Mouse (Mus musculus): ENCODE measurements at regions not wholly inside any gene's neighbourhood (a gene's known extent, or its start where the extent isn't known, plus 50 kb on each side); places are given as distances from the start of the nearest gene placed in this dataset.

GRCm38 (mm10) chr14:14639102-14640015 lies 62.7 kb upstream of the Slc4a7 start:
- H3K27ac ChIP-seq (ENCODE audit: low read length) = no peak overlapping the region
- H3K4me3 ChIP-seq (ENCODE audit: low read depth, low read length) = no peak overlapping the region
- no peaks in the 10 kb centered on the region for H3K36me3 ChIP-seq (ENCODE audit: control insufficient read depth, insufficient read depth, low read length)
- WGBS = 84% methylated on average over 7 of the region's 7 CpGs
- H3K4me1 ChIP-seq (ENCODE audit: control insufficient read depth, insufficient read depth, low read length) = no peaks in the 10 kb centered on the region
- H3K27me3 ChIP-seq (ENCODE audit: control insufficient read depth, insufficient read depth, low read depth, low read length) = no peaks in the 10 kb centered on the region
- no peak for ATAC-seq
- no peak overlapping the region for H3K4me2 ChIP-seq (ENCODE audit: low read length)
- no peaks in the 10 kb centered on the region for H3K9me3 ChIP-seq (replicated peaks; ENCODE audit: control insufficient read depth, low read length, poor library complexity, severe bottlenecking)
- H3K9ac ChIP-seq (ENCODE audit: low read depth, low read length) = no peak overlapping the region

- Histone ChIP-seq H3K9ac (ENCODE audit: low read depth, low read length) (no peak overlapping the region), H3K9me3 (replicated peaks; ENCODE audit: control insufficient read depth, low read length, poor library complexity, severe bottlenecking) (no peaks in the 10 kb centered on the region), H3K4me2 (ENCODE audit: low read length) (no peak overlapping the region), H3K4me1 (ENCODE audit: control insufficient read depth, insufficient read depth, low read length) (no peaks in the 10 kb centered on the region), H3K27ac (ENCODE audit: low read length) (no peak overlapping the region), H3K36me3 (ENCODE audit: control insufficient read depth, insufficient read depth, low read length) (no peaks in the 10 kb centered on the region), H3K4me3 (ENCODE audit: low read depth, low read length) (no peak overlapping the region), H3K27me3 (ENCODE audit: control insufficient read depth, insufficient read depth, low read depth, low read length) (no peaks in the 10 kb centered on the region)
- ATAC-seq = no peak
- WGBS = 43% methylated on average over 3 of the region's 3 CpGs
Observed at GRCm38 (mm10) chr14:14640023-14640441, 62.0 kb upstream of the Slc4a7 start.

- H3K4me3 ChIP-seq (ENCODE audit: low read depth, low read length) = no peak overlapping the region
- no peaks in the 10 kb centered on the region for H3K36me3 ChIP-seq (ENCODE audit: control insufficient read depth, insufficient read depth, low read length)
- no peak overlapping the region for H3K27ac ChIP-seq (ENCODE audit: low read length)
- H3K4me2 ChIP-seq (ENCODE audit: low read length) = no peak overlapping the region
- no peaks in the 10 kb centered on the region for H3K27me3 ChIP-seq (ENCODE audit: control insufficient read depth, insufficient read depth, low read depth, low read length)
- no peak overlapping the region for H3K9ac ChIP-seq (ENCODE audit: low read depth, low read length)
- no peaks in the 10 kb centered on the region for H3K9me3 ChIP-seq (replicated peaks; ENCODE audit: control insufficient read depth, low read length, poor library complexity, severe bottlenecking)
- H3K4me1 ChIP-seq (ENCODE audit: control insufficient read depth, insufficient read depth, low read length) = no peaks in the 10 kb centered on the region
- ATAC-seq = no peak
Observed at GRCm38 (mm10) chr14:14640557-14640956, 61.5 kb upstream of the Slc4a7 start.

GRCm38 (mm10) chr14:14643533-14643932 lies 58.5 kb upstream of the Slc4a7 start:
- Histone ChIP-seq H3K36me3 (ENCODE audit: control insufficient read depth, insufficient read depth, low read length) (no peaks in the 10 kb centered on the region), H3K9me3 (replicated peaks; ENCODE audit: control insufficient read depth, low read length, poor library complexity, severe bottlenecking) (no peaks in the 10 kb centered on the region), H3K27ac (ENCODE audit: low read length) (no peak overlapping the region), H3K4me3 (ENCODE audit: low read depth, low read length) (no peak overlapping the region), H3K4me2 (ENCODE audit: low read length) (no peak overlapping the region), H3K27me3 (ENCODE audit: control insufficient read depth, insufficient read depth, low read depth, low read length) (no peaks in the 10 kb centered on the region), H3K9ac (ENCODE audit: low read depth, low read length) (no peak overlapping the region), H3K4me1 (ENCODE audit: control insufficient read depth, insufficient read depth, low read length) (no peaks in the 10 kb centered on the region)
- ATAC-seq = no peak
- 91% methylated on average over 3 of the region's 3 CpGs for WGBS

GRCm38 (mm10) chr14:14645084-14645483 lies 57.0 kb upstream of the Slc4a7 start:
- Histone ChIP-seq H3K4me3 (ENCODE audit: low read depth, low read length) (no peak overlapping the region), H3K27ac (ENCODE audit: low read length) (no peak overlapping the region), H3K27me3 (ENCODE audit: control insufficient read depth, insufficient read depth, low read depth, low read length) (no peaks in the 10 kb centered on the region), H3K4me1 (ENCODE audit: control insufficient read depth, insufficient read depth, low read length) (no peaks in the 10 kb centered on the region), H3K9me3 (replicated peaks; ENCODE audit: control insufficient read depth, low read length, poor library complexity, severe bottlenecking) (no peaks in the 10 kb centered on the region), H3K36me3 (ENCODE audit: control insufficient read depth, insufficient read depth, low read length) (no peaks in the 10 kb centered on the region), H3K9ac (ENCODE audit: low read depth, low read length) (no peak overlapping the region), H3K4me2 (ENCODE audit: low read length) (no peak overlapping the region)
- ATAC-seq = no peak
- WGBS = 78% methylated on average over 3 of the region's 3 CpGs

Measured in midbrain, embryonic 16.5 days (tissue).